Mouse (Mus musculus) ovary, postnatal 10 days (tissue): ENCODE measurements around the gene Ccdc124.
A peak's percentile ranks its signal among the peaks of the same experiment; 100 is the strongest.

ENCODE experiments used
- DNase-seq: peaks from one replicate; pipeline ENCODE4 v3.0.0; 2022; ENCODE audit warnings: low spot score

The Ccdc124 gene

DNA sequence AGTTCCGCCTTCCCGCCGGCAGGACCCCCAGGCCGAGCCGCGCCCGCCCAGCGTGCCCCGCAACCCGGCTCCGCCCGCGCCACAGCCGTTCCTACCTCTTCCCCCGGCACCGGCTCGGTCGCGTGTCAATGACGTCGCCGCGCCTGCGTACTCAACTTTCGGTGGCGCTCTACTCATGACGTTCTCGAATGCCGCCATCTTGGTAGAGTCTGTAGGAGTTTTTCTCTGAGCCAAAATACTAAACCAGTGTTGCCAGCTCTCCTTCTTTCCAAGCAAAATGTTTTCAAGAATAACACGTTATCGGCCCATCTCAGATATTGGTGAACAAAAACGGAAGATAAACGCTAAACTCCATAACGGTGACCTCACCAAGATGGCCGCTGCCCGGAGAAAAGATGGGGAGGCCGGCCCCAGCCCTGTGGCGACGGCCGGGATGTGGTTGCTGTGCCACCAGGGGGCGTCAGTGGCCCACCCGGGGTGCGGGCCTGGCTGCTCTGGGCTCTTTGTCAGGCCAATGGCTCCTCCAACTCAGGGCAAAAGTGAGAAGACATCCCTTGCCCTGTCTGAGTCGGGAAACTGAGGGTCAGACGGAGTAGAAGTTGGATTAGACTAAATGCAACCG is at the start of gene Ccdc124:
TSS of gene Ccdc124 (minus strand) at position 572 of the 622 bp plus-strand sequence.
- peak; percentile 93 for DNase-seq

DNA sequence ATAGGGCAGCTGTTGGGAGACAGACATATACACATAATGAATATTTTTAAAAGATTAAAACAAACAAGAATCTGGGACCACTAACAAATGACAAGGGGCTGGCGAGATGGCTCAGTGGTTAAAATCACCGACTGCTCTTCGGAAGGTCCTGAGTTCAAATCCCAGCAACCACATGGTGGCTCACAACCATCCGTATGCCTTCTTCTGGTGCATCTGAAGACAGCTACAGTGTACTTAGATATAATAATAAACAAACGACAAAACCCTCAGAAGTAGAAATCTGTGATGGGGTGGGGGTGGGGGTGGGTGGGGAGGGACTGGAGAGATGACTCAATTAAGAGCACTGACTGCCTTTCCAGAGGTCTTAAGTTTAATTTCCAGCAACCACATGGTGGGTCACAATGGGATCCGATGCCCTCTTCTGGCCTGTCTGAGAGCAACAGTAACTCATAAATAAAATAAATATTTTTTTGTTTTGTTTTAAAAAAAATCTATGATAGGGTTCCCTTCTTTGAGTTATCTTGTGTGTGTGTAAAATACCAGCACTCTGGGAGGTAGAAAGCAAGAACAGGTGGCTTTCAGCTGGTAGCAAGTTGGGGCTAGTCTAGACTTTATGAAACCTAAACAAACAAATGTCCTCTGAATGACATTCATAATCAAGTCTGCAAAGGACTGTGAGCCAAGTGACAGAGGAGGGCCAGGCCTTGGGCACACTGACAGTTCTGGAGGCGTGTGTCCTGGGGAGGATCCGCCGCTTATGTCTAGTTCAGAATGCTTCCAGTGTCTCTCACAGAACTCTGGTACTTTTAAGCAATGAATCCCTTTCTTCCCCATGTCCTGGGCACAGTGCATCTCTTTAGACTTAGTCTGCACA is 46.6 kb upstream of the Ccdc124 start:
- DNase-seq, result no peak

DNA sequence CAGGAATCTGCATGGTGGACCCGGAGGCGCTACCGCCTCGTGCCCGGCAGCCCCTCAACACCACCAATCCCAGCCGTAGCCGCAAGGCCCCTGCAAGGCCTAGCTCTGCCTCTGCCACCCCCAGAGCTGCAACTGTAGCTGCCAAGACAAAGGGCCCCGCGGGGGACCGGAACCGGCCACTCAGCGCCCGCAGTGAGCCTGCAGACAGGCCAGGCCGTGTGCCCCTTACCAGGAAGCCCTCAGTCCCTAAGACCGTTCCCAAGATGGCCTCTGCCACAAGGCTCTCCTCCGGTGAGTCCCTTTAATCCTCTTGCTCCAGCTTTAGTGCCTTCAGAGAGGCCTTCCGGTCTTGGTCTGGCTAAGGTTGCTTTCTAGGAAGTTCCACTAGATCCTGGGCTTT is 41.0 kb upstream of the Ccdc124 start:
- DNase-seq, result no peak

DNA sequence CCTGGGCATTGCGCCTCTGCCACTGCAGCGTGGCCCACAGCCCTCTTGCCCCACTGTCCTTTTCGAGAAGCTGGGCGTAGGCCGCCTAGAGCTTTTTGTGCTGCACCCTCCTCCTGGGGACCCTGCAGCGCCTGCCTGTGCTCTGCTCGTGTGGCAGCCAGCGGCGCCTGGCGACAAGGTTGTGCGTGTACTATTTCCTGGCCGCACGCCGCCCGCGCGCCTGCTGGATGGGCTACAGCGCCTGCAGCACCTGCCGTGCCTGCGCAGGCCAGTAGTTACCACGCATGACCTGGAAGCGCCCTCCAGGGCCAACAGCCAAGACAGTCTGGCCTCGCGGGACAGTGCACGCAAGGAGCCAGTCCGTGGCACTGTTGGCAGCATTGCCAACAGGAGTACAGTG is 39.8 kb upstream of the Ccdc124 start:
- DNase-seq, result no peak

DNA sequence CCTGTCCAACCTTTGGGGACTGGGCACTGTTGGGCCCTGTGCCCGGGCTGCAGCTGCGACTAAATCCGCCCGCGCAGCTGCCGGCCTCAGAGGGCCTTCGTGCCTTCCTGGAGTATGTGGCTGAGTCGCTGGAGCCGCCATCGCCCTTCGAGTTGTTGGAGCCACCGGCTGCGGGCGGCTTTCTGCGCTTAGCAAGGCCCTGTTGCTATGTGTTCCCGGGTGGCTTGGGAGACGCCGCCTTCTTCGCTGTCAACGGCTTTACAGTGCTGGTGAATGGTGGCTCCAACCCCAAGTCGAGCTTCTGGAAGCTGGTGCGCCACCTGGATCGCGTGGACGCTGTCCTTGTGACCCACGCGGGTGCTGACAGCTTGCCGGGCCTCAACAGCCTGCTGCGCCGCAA is 39.2 kb upstream of the Ccdc124 start:
- DNase-seq, result no peak

DNA sequence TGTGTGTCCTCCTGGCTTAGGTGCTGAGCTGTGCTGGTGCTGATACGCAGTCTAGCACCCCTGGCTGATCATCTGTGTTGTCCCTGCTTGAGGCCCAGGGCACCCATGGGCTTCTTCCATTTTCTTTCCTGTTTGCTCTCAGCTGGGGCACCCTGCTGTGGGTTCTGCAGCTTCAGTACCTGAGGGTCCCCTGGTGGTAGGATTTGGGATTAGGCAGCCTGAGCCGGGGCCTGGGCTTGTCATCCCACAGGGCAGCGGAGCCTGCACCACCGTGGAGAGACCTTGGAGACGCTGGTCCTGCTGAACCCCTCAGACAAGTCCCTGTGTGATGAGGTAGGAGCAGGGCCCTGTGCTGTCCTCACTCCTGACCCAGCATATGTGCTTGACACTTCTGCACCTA is 37.9 kb upstream of the Ccdc124 start:
- no peak for DNase-seq

DNA sequence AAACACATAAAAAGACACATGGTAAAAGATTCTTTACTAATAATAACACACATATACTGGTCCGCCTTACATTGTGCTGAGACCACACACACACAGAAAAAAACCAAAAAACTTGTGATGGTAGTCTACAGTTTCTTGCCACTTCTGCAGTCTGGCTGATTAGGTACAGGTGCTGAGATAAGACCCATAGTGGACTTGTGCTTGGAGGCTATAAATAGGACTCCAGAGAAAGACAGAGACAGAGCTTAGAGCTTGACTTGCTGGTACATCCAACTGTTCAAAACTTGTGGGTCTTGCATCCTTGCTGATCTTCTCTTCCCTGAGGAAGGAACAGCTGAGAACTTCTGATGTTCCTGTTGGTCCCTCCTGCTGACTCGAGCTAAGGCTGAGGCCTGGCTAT is 33.8 kb upstream of the Ccdc124 start:
- no peak for DNase-seq

DNA sequence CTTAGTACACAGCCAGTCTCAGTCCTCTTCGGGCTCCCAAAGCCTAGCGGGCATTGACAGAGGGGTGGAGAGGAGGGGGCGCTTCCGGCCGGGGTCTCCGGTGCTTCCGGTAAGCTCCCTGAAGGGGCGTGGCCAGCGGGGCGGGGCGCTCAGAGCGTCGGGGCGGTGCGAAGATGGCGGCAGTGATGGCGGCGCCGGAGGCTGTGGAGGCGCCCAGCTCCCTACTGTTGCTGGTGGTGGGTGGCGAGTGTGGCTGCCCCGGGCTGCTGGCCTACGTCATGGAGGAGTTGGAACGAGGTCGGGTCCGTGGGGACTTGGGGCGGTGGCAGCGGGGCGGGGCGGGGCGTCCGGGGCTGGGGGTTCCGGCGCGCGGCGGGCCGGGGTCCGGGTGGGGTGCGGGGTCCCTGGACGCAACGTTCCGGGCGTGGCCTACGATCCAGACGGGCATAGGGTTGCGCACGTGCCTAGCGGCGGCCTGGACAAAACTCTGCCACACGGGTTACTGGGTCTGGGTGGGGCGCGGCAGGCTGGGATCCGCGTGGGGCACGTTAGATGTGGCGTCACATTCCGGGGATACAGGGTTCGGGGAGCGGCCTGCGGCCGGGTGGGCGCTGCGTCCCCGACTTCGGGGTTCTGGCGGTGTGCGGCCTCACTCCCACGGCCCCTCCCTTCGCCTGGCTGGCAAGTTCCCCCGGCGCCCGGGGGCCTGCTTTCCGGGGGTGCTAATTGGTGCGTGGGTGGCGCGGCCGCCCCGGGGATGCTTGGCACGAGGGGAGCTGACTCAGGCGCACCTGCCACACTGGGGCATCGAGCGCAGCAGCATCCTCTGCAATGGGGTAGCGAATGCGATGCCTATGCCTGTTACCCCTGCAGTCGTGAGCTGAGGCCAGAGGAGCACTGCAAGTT is 32.3 kb upstream of the Ccdc124 start, which contains the start of gene Map1s:
TSS of gene Map1s (plus strand) at position 102 of the 906 bp plus-strand sequence.
- peak; percentile 49 for DNase-seq

DNA sequence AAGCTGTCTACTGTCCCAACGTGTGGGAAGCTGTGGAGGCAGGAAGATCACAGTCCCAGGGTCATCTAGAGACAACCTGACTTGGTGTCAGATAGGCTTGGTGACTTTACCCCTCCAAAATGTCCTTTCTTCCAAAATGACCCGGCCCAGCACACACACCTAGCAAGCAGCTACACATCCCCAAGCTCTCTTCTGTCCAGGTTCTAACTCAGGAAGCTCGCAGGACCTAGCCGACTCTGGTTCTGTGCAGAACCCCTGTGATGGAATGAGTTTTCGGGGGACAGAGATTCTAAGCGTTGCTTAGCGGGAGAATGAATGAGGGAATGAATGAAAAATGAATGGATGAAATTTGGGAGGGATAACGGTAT is 31.7 kb upstream of the Ccdc124 start:
- no peak for DNase-seq

DNA sequence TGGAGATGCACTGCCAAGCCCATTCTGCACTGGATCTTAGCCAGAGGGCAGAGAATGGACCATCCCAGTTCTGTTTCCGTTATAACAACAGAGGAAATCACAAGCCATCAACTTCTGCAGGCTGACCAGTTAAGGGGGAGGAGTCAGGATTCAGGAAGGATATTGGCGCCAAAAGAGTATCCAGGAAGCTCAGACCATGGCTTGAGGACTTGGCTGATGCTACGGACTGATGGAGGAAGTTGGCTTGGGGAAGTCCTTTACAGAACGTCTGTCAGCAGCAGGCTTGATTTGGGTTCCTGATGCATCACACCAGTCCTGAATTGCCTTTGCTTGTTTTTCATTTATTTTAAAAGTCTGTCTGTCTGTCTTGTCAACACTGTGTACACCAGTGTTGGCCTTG is 30.8 kb upstream of the Ccdc124 start:
- no peak for DNase-seq

DNA sequence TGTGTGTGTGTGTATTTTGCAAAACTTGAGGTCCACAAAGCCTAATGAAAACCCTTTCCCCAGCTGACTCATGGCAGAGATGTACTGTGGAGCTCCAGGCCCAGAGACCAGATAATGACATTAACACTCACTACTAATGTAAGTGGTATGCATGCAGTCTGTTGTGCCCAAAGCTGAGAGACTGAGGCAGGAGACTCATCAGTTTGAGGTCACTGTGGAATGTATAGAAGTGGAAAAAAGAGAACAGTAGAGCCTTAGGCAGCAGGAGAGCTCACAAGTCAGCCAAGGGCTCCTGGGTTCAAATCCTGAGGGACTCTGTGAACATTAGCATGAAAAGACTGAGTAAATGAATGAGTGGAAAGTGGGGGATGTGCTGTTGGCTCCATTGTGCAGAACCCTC is 29.8 kb upstream of the Ccdc124 start:
- no peak for DNase-seq

DNA sequence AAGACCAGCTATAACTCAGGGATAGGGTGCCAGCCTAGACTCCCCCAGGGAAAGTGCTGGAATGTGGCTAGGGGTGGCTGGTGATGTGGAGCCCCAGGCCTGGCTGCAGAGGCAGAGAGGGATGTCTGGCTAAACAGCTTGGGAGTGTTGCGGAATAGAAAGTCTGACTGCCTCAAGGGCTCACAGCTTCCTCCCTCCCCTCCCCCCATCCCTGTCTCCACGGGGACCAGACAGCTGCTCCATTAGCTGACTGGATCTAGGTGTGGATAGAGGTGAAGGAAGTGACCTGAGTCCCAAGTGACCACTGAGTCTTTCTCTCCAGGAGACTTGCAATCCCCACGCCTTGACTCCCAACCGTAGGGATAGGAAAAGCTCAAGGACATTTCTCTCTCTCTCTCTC is 29.4 kb upstream of the Ccdc124 start:
- DNase-seq, result no peak

DNA sequence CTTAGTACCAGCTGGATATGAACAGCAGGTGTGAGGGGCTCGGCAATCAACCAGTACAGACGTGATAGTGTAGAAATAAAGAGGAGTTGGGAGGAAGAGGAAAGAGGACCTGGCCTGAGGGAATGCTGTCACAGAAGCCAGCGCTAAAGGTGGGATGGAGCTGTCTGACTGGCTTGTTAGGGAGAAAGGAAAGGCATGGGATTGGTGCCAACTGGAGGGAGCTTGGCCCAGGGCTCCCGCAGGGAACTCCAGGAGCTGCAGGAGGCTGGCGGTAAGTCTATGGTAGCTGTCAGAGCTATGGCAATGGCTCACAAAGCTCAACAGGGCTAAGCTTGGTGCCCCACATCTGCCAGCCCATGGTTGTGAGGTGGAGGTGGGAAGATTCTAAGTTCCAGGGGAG is 28.5 kb upstream of the Ccdc124 start:
- no peak for DNase-seq

DNA sequence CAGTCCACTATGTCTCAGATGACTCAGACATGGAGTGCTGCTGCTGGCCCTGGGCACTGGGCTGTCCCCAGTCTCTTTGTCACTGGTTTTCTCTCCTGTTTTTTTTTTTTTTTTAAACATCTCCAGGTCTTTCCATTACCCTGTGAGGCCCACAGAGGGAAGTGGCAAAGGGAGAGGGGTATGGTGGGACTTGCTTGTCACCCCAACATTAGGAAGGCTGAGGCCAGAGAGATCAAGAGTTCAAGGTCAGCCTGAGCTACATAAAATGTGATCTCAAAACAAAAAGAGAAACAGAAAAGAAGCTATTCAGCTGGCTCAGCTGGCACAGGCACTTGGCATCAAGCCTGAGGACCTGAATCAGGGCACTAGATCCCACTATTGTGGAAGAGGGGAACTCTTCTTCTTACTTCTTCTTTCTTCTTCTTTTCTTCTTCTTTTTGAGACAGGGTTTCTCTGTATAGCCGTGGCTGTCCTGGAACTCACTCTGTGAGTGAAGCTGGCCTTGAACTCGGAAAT is 27.2 kb upstream of the Ccdc124 start:
- no peak for DNase-seq

DNA sequence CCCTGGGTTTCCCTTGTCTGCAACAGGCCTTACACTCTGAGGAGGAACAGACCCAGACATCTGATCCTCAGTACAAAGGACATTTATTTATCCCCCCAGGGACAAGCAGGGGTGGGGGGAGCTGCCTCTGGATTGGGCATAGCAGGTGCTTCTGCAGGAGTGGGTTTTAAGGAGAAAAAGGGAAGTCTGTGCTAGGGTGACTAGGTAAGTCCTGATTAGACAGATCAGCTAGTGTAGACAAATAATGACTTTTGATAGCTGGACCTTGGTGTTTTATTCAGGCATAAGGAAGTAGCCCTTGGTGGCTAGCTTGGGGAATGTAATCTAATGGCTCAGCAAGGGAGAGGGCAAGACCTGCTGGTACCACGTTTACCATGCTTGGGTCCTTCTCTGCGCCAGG is 25.5 kb upstream of the Ccdc124 start:
- no peak for DNase-seq

DNA sequence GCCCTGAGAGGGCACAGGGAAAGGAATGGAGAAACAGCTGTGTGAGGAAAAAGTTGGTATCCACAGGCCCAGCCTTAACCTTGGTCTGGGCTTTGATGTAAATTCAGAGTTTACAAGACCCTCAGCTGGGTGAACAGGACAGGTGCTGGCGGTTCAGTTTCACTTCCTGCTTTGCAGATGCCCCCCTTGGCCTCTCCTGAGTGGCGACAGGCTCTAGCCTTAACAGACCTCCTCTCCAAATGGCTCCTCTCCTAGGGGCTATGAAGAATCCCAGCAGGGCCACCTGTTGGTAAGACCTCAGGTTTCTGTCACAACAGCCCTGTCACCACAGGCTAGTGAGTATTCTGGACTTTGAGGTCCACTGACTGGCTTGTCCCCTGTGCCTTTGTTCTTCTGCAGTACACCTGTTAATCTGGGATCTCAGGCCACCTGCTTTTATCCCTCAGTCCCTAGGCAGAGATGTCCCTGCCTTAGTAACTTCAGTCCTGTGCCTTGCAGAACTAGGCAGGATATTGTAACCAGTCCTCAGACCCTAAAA is 25.0 kb upstream of the Ccdc124 start:
- DNase-seq, result no peak

DNA sequence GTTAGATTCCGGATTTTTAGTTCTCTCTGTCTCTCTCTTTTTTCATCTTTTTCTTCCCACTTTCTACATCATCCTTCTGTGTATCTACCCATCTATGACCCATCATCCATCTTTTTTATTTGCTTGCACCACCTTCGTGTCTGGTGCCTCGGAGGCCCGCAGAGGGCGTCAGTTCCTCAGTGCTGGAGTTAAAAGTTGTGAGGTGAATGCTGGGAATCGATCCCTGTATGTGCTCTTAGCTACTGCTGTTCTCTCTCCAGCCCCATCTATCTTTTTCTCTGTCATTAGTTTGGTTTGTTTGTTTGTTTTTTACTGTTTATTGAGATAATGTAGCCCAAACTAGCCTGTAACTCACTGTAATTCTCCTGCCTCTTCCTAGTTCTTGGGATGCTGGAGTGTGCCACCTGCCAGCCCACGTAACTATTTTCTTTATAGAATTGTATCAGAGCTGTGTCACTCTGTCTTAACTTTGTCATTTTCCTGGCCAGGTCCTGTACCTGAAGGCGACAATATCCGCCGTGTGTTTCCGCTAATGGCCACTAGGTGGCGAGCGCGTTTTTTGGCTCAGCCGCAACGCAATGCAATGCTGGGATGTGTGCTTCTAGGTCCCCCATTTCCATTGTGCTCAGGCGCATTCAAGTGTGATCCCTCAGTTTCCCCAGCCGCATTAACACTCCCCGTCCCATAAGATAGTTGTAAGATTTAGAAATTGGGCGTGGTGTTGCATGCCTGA is 24.1 kb upstream of the Ccdc124 start:
- DNase-seq, result peak; percentile 81

DNA sequence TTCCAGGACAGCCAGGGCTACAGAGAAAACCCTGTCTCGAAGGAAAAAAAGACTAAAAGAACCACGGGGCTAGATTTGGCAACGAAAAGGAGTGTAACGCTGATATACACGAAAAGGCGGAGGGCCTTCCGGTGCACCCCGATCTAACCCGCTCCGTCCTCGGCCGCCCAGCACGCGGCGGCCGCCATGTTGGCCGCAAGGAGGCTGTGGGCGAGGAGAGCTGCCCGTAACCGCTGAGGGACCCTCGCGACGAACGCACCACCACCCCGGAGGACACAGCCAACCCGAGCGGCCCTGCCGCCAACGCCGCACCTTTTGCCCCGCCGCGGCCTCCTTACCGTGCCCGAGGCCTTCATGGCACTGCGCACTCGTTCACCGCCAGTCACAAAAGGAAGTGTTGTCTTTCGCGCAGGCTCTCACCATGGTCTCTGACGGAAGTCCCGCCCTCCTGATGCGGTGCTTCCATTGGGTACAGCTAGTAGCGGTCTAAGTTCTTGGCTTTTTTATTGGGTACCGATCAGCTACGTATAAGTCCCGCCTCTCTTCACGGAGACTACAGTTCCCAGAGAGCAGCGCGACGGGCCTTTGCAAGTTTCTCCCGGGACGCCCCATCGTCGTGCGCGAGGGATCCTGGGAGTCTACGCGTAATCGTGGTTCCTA is 23.4 kb upstream of the Ccdc124 start, which contains the start of gene Rpl18a:
TSS of gene Rpl18a (minus strand) at position 392 of the 660 bp plus-strand sequence.
- peak; percentile 84 for DNase-seq

DNA sequence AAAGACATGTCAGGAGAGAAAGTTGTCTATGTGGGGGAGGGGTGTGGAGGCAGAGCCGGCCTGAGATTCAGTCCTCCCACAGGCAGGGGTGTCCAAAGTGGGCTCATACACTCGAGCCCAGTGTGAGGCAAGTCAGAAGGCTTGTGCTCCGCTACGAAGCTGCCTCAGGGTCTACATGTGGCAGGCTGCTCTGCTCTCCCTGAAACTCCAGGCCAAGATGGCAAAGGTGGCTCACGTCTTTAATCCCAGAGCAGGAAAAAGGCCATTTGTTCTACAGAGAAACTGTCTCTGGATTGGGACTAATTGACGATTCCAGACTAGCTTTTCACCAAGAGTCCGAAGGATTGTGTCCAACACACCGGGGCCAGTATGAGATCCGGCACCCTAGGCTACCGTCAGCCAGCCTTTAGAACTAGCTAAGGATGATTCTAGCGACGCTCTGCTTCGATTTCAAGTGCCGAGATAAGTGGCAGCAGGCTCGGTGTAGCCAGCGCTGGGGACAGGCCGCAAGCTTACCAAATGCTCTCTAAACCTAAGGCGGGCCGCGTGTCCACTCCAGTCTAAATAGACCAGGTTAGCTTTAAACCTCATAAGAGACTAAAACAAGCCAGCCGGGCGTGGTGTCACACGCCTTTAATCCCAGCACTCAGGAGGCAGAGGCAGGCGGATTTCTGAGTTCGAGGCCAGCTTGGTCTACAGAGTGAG is 22.7 kb upstream of the Ccdc124 start:
- no peak for DNase-seq
